Mouse (Mus musculus) natural killer cell, adult 2 months (primary cell): ENCODE data around the gene Gm49359.
"Not testable (repeated sequence)": the region's sequence is repeated elsewhere in the genome, so short reads cannot be mapped to it uniquely, and the experiment has no call there.

Experiments
- DNase-seq, 2 experiments: peaks; one replicate each; pipeline ENCODE4 v3.0.0; 2022; ENCODE audit warnings: low spot score in 2 of 2

Gene Gm49359

GRCm38 (mm10) chr13:62466424-62467334 lies at the start of gene Gm49359:
TSS of gene Gm49359 (minus strand) at chr13:62466832.
- peak; percentile 83 to 85 for DNase-seq

DNA sequence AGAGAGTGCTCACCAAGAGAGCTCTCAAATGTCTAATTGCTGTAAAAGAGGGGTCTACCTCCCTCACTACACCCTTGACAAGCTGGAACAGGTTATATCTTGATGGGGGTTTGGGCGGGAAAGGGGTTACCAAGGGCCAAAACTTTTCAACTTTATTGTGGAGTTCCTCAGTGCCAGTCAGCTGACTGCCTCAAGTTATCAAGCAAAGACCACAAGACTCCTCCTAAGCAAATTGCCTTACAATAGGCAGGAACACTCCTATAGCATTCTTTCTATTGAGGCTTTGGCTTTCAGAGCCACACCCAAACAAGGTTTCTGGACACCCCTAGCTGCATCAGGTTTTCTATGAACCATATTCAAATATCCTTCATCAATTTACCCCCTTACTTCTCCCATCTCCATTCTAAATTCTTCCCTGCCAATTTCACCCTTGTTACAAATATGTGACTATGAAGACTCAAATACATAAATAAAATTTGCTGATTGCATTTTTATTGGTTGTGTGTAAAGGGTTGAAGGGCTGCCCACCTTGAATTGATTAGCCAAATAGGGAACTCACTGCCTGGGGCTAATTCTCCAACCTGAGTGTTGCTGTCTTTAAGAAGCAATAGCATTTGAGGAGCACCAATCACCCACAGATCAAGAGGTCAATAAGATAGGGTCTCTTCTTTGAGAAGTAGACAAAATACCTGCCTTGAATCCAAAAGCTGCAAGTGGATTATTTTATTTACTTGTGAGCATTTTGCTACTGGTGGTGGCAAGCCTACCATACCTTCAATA lies 44.2 kb upstream of the Gm49359 start:
- DNase-seq, result not testable (repeated sequence)

GRCm38 (mm10) chr13:62472661-62473060 lies 6.0 kb upstream of the Gm49359 start:
- DNase-seq, result not testable (repeated sequence)

- peak; percentile 50 to 55 for DNase-seq
Measured at GRCm38 (mm10) chr13:62469947-62470346, 3.3 kb upstream of the Gm49359 start.
